Mouse (Mus musculus): ENCODE measurements around the gene Kif13a.

GRCm38 (mm10) chr13:46753294-46753693 is 176.4 kb downstream of the Kif13a start:
- TF ChIP-seq GATA1 (IDR thresholded peaks at IDR 0.05; ENCODE audit: low read length): no peak
- no peak for TF ChIP-seq TAL1 (IDR thresholded peaks at IDR 0.05; ENCODE audit: low read length)
